Mouse (Mus musculus) ES-Bruce4 (cell line): ENCODE data around the gene Ptpn6. TPM values are rescaled to one million over a fixed set of nuclear protein-coding genes. Genes with fewer than 3 reads are reported as not detected.

Experiments used
- H3K27ac ChIP-seq: 2 replicates; pipeline ENCODE4 v1.5.1; 2012; ENCODE audit warnings: low read length, inconsistent platforms; ENCODE audit not compliant: insufficient read depth
- H3K27me3 ChIP-seq: 2 replicates; pipeline ENCODE4 v1.6.1; 2012; ENCODE audit warnings: mild to moderate bottlenecking, low read length, inconsistent platforms; ENCODE audit not compliant: control insufficient read depth, poor library complexity, insufficient read depth, severe bottlenecking
- H3K36me3 ChIP-seq: 2 replicates; pipeline ENCODE4 v1.6.1; 2012; ENCODE audit warnings: inconsistent platforms, mild to moderate bottlenecking, low read length, moderate library complexity; ENCODE audit not compliant: control insufficient read depth, poor library complexity, insufficient read depth, severe bottlenecking
- H3K4me1 ChIP-seq: one replicate; pipeline ENCODE4 v1.8.1; 2011; ENCODE audit warnings: low read length; ENCODE audit not compliant: control insufficient read depth, insufficient read depth
- H3K4me3 ChIP-seq: 2 replicates; pipeline ENCODE4 v1.5.1; 2011; ENCODE audit warnings: low read depth, mild to moderate bottlenecking, low read length
- H3K9ac ChIP-seq: 2 replicates; pipeline ENCODE4 v1.6.1; 2012; ENCODE audit warnings: low read depth, mild to moderate bottlenecking, inconsistent platforms; ENCODE audit not compliant: poor library complexity, severe bottlenecking
- H3K9me3 ChIP-seq: replicated peaks from 2 replicates; pipeline ENCODE4 v1.6.1; 2012; ENCODE audit warnings: mild to moderate bottlenecking, low read length, inconsistent platforms; ENCODE audit not compliant: control insufficient read depth, poor library complexity, insufficient read depth, severe bottlenecking
- CTCF ChIP-seq: IDR thresholded peaks from one replicate; pipeline ENCODE4 v1.8.1; 2011; ENCODE audit warnings: low read depth, low read length
- EP300 ChIP-seq: IDR thresholded peaks from 2 replicates; pipeline ENCODE4 v1.6.1; 2011; ENCODE audit warnings: low read depth, low read length; ENCODE audit not compliant: insufficient read depth
- POLR2A ChIP-seq: IDR thresholded peaks from one replicate; pipeline ENCODE4 v1.8.1; 2011; ENCODE audit warnings: low read length; ENCODE audit not compliant: insufficient read depth
- polyA plus RNA-seq: library from polyadenylated mRNA; stranded (reverse); fragments of >200 nt; gene quantifications from 2 replicates; pipeline ENCODE4 v1.2.4, GENCODE M21; 2011; ENCODE audit warnings: low read depth; ENCODE audit not compliant: missing spikeins, insufficient read depth, insufficient read length

The Ptpn6 gene
- polyA plus RNA-seq, 1 experiment, result 15.4 TPM

DNA sequence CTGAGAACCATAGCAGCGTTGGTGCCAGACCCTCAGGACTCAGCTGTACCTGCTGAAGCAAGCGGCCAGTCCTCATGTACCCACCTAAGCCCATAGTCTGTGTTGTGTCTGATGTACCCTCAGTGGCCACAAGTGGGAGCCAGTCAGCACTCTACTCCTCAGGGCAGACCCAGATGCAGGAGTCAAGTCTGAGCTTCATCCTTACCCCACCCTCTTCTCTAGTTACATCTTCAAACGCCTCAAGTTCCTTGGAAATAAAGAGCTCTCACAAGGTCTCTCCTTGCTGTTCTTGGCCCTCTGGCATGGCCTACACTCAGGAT lies 35.8 kb downstream of the Ptpn6 start:
- H3K4me1 ChIP-seq, result no peaks in the 10 kb centered on the region
- no peaks in the 10 kb centered on the region for H3K9me3 ChIP-seq
- H3K9ac ChIP-seq, result no peak overlapping the region
- peaks cover 44% of the 10 kb centered on the region for H3K36me3 ChIP-seq
- H3K27ac ChIP-seq, result peak overlapping the region; percentile 48
- no peaks in the 10 kb centered on the region for H3K27me3 ChIP-seq
- H3K4me3 ChIP-seq, result no peak overlapping the region
- TF ChIP-seq EP300, result no peak
- peak; percentile 97 for TF ChIP-seq CTCF

DNA sequence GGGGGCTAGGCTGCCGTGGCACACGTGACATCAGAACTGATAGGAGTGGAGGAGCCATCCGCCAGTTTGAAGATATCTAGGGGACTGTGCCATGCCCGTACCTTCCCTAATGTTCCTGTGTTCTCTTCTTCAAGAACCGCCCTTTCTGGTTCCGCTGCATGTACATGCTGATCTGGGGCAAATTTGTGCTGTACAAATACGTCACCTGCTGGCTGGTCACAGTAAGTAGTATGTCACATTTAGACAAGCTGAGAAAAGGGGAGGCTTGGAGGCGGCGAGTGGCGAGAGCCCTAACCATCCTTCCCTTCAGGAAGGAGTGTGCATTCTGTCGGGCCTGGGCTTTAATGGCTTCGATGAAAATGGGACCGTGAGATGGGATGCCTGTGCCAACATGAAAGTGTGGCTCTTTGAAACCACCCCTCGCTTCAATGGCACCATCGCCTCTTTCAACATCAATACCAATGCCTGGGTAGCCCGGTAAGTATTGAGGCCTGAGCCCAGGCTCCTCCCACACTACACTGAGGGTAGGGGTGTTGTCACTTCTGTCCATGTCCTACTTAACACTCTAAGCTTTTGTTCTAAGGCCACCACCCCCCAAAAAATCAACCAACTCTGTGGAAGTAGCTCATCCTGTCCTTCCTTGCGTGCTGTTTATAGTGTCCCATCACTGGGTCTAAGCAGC lies 36.3 kb downstream of the Ptpn6 start:
- H3K4me3 ChIP-seq, result no peak overlapping the region
- H3K4me1 ChIP-seq, result no peaks in the 10 kb centered on the region
- H3K9ac ChIP-seq, result no peak overlapping the region
- no peaks in the 10 kb centered on the region for H3K9me3 ChIP-seq
- H3K27ac ChIP-seq, result no peak overlapping the region
- no peaks in the 10 kb centered on the region for H3K27me3 ChIP-seq
- H3K36me3 ChIP-seq, result peaks cover 39% of the 10 kb centered on the region
- no peak for TF ChIP-seq POLR2A
- no peak for TF ChIP-seq EP300
- TF ChIP-seq CTCF, result no peak

DNA sequence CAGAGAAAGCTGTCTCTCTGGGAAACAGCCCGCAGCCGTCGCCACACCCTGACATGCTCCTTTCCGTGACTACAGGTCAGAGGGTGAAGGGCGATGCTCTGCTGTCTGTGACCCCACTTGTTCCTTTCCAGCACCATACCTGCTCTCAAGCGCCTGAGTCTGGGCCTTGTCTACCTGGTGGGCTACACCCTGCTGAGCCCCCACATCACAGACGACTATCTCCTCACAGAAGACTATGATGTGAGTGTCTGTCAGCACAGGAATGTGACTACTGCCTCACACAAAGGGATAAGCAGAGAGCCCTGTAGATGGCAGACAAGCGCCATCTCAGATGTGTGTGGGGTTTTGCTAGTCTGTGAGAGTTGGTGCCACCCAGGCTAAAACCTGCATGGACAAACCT lies 37.2 kb downstream of the Ptpn6 start:
- Histone ChIP-seq H3K9me3 (no peaks in the 10 kb centered on the region), H3K27ac (no peak overlapping the region), H3K27me3 (no peaks in the 10 kb centered on the region), H3K4me1 (no peaks in the 10 kb centered on the region), H3K4me3 (no peak overlapping the region), H3K9ac (no peak overlapping the region), H3K36me3 (peaks cover 35% of the 10 kb centered on the region)
- TF ChIP-seq CTCF (peak; percentile 19), EP300 (no peak)

DNA sequence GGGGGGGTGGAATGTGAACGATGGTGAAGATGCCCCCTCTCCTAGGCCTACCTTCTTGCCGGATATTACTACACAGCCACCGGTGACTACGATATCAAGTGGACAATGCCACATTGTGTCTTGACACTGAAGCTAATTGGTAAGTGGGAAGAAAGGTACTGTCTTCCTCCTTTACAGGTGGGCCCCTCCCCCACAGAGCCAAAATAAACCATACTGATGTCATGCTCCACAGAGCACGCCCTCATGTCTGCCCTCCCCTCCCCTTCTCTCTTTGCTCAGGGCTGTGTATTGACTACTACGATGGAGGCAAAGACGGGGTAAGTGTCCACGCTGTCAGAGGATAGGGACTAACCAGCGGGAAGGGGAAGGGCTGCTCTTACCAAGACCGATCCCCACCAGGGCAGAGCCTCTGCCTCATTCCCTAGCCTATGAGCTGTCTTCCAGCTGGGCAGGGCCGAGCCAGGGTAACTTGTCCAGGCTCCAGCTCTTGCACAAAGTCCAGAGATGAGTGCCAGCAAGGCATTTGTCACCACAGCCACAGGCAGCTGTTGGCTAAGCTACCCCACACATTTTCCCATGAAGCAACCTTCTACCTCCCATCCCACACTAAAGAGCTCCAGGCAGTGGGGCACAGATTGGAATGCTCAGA lies 38.4 kb downstream of the Ptpn6 start:
- no peak overlapping the region for H3K9ac ChIP-seq
- H3K27me3 ChIP-seq, result no peaks in the 10 kb centered on the region

DNA sequence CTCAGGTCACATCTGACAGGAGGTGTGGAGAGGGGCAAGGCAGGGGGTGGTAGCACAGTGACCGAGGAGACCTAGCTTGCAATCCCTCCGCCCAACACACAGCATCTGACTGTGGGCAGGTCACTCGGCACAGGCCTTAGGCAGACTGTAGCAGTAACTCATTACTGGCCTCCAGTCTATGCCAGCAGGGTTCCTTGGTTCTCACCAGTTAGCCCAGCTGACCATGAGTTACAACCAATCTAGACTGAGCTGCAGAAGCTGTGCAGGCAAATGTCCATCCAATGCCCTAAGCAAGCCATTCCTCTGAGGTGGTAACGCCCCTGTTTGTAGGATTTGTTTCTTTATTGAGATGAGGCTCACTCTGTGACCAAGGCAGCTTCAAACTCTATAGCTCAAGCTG lies 39.1 kb downstream of the Ptpn6 start:
- Histone ChIP-seq H3K27me3 (no peaks in the 10 kb centered on the region), H3K4me3 (no peak overlapping the region), H3K36me3 (peaks cover 17% of the 10 kb centered on the region), H3K4me1 (no peaks in the 10 kb centered on the region), H3K9ac (no peak overlapping the region), H3K27ac (no peak overlapping the region), H3K9me3 (no peaks in the 10 kb centered on the region)
- no peak for TF ChIP-seq POLR2A
- no peak for TF ChIP-seq EP300
- TF ChIP-seq CTCF, result no peak

More for the DNA sequence above, 38.4 kb downstream of the Ptpn6 start:
- TF ChIP-seq POLR2A (no peak), EP300 (no peak), CTCF (no peak)
- Histone ChIP-seq H3K4me3 (no peak overlapping the region), H3K9me3 (no peaks in the 10 kb centered on the region), H3K36me3 (peaks cover 24% of the 10 kb centered on the region), H3K27ac (no peak overlapping the region), H3K4me1 (no peaks in the 10 kb centered on the region)

DNA sequence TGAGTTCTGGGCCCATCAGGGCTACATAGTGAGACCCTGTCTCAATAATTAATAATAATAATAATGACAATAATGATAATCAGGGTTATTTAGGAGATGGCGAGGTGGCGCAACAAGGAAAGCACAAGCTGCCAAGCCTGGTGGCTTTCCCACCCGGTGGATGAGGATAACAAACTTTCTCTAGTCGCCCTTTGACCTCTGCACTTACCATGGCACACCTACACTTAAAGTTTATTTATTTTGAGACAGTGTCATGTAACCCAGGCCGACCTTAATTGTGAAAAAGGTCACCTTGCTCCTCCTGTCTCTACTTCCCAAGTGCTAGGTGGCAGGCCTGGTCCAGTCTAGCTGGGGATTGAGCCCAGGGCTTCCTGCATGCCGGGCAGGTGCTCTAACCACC lies 39.8 kb downstream of the Ptpn6 start:
- no peak overlapping the region for H3K4me3 ChIP-seq
- no peaks in the 10 kb centered on the region for H3K9me3 ChIP-seq
- H3K4me1 ChIP-seq, result no peaks in the 10 kb centered on the region
- no peak overlapping the region for H3K9ac ChIP-seq
- H3K36me3 ChIP-seq, result peaks cover 10% of the 10 kb centered on the region; the same call in 1 of the 2 replicates
- H3K27ac ChIP-seq, result no peak overlapping the region
- no peak for TF ChIP-seq POLR2A
- TF ChIP-seq CTCF, result no peak
- no peak for TF ChIP-seq EP300
- no peaks in the 10 kb centered on the region for H3K27me3 ChIP-seq
